Mouse (Mus musculus) T-helper 1 cell (primary cell): ENCODE data around the gene Mark4.

ENCODE experiments used
- in situ Hi-C: fragments of 300-600 bp; cut with MboI, MseI; formaldehyde crosslinking; loops from one replicate; pipeline ENCODE4 v1.15.1; 2025; ENCODE audit warnings: high pct_unique_total_duplicates

Mark4 gene

DNA sequence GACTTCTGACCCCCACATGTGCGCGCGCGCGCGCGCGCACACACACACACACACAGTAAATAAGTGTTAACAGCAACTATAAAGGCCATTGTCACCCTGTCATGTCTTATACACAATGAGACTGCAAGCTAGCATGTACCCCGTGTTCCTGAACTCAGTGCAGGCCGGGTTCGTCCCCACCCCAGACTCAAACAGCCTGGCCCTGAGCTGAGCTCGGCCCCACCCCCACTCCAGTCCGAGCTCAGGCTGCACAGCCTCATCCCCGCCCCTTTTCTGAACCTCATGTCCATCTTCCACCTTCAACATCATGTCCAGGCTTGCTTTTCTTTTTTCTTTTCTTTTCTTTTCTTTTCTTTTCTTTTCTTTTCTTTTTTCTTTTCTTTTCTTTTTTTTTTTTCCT, 11.7 kb upstream of the Mark4 start:
- in situ Hi-C loops: no loop called here

DNA sequence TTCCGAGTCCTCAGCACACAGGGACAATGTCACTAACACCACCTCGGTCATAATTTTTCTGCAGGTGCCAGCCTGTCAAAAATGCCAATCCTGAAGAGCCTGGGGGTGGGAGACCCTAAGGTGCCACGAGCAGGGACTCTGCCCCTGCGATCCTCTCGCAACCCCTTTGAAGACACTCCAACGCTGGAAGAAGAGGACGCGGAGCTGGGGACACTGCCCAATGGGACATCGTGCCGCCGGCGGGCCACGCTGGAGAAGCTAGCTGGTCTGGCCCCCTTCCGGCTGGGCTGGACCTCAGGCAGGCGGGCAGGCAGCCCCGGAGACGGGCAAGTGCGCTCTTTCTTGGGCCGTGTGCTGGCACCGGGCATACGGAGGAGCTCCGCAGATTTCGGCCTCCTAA, 10.8 kb upstream of the Mark4 start:
- in situ Hi-C loops: no loop called here

DNA sequence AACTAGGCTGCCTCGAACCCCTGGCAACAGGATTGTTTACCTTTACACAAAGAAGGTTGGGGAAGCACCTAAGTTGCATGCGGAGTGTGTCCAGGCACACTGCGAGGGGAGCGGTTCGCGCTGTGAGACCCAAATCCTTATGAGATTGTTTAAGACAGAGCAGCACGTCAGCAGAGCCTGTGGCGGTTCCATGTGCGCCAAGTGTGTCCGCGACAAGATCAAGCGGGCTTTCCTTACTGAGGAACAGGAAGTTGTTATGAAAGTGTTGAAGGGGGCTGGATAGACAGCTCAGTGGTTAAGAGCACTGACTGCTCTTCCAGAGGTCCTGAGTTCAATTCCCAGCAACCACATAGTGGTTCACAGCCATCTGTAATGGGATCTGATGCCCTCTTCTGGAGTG, 9.7 kb upstream of the Mark4 start:
- in situ Hi-C loops: no loop called here

DNA sequence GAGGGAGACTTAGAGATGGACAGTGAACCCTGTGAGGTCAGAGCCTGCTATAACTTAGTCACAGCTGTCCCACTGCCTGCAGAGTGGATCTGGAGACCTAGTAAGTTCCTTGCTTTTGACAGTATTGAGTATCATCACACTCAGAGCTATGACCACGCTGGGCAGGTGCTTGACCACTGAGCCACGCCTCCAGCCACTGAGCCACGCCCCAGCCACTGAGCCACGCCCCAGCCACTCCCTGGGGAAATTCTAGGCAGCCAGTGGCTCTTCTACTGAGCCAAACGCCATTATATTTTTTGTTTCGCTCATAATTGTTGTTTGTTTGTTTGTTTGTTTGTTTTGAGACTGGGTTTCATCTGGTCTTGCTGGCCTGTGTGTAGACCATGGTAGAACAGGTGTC, 9.0 kb upstream of the Mark4 start:
- in situ Hi-C loops: no loop called here

DNA sequence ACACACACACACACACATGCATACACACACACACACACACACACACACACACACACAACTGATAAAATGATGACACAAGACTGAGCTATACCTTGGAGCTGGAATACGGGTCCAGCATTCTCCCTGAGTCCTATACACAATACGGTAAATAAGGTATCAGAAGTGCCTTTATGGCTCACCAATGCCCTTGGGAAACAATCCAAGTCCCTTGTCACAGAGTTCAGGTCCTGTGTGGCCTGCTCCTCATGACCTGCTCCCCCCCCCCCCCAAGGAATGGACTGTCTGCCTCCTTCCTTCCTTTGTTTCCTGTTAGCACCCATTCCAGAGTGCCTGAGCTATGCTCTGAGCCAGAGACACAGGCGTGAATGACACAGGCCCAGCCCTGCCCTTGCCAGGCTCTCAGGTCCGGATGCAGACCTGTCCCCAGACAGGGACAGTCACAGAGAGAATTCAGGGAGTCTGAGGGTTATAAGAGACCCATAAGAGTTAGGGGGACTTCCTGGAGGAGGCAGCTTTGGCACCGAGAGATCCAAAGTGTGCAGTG, 8.1 kb upstream of the Mark4 start:
- in situ Hi-C loops: no loop called here

DNA sequence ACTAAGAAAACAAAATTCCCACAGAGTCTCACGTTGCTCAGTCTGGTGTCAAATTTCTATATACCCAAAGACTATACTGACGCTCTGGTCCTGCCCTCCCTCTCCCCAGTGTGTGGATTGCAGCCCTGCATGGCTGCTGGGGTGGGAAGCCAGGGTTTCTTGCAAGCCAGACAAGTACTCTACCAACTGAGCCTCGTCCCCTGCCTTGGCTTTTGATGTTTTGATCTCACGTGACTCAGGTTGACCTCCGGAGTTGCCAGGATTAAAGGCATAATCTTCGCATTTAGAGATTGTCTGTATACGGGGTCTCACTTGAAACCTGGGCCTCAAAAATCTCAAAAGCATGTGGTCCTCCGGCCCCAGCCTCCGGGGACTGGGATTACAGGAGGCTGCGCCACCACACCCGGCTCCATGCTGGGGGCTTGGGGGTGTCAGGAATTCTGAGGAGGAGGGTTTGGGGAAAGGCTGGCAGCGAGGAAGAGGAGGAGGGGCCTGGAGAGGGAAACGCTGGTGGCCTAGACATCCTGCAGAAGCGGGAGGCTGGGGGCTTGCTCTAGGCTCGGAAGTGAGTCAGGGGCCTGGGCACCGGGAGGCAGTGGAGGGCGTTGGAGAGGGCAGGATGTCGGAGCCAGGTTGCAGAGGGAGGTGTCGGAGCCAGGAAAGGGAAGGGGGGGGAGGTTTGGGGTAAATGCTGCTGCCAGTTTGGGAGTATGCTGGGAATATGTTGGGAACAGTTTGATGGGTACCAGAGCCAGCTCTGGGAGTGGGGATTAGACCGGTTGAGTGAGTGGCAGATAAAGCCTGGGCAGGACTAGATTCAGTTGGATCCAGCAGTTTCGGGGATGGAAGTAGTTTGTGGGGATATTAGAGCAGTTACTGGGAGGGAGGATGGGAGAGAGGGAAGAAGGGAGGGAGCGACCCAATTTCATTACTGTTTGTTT, 6.0 kb upstream of the Mark4 start:
- in situ Hi-C loops: no loop called here

DNA sequence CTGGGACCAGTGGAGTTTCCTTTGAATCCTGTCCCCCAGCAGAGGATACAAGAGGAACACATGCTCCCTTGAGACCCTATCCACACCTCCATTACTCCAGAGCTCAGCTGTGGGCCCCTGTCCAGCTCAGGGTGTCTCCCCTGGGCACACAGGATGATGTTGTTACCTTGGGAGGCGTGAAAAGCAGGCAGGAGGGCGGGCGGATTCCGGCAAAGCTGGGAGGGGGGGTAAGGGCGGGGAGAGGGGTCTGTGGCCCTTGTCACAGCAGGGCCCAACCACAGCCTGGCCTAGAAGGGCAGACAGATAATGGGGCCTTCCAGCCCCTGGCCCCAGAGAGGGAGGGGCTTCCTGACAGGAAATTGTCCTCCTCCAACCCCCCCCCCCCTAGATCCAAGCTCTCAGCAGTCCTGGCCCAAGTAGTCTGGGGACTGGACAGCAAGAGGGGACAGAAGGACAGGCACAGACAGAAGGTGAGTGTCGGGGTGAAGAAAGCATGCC, 4.3 kb upstream of the Mark4 start, which contains the start of gene Exoc3l2:
Gene Exoc3l2 (plus strand): TSS at position 448 of the 498 bp plus-strand sequence.
- in situ Hi-C loops: no loop called here

DNA sequence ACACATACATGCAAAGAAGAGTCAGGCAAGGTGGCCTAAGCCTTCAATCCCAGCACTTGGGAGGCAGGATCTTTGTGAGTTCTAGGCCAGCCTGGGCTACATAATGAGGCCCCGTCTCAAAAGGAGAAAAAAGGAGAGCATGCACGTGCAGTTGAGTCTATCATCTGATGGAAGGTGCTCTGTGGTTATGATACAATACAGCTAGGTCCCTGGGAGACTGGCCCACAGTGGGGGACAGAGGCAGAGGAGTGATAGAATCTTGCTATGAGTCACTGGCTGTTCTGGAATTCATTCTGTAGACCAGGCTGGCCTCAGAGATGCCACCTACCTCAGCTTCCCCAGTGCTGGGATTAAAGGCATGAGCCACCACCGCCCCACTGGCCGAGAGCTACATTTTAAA, 3.8 kb upstream of the Mark4 start:
- in situ Hi-C loops: no loop called here

DNA sequence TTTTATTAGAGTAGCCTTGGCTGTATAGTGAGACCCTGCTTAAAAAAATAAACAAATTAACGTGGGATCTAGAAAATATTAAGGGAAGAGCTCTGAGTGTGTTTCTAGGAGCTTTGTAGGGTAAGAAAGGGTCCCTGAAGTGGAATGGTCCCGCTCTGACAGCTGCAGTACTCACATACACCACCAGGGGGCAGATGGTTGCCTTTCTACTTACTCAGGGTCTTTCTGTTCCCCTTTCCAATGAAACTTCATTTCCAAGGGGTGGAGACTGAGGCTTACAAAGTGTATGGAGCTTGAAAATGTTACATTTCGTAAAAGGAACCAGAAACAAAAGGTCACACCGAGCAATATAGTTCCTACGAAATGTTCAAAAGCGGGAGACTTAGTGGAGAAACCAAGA, 2.9 kb upstream of the Mark4 start:
- in situ Hi-C loops: no loop called here

DNA sequence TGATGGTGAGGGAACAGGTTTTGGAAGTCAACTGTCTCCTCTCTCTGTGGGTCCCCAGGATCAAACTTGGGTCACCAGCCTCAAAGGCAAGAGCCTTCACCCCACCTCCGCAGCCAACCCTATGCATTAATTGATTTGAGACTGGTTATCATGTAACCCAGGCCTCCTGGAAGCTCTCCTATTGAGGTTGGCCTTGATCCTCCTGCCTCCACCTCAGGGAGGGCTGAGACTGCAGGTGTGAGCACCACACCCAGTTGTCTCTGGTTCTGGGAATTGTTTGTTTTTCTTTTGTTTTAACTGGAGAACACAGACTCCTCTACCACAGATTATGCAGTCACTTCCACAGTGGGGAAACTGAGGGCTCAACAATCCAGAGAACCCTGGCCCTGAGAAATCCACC, 1.9 kb upstream of the Mark4 start:
- in situ Hi-C loops: no loop called here

DNA sequence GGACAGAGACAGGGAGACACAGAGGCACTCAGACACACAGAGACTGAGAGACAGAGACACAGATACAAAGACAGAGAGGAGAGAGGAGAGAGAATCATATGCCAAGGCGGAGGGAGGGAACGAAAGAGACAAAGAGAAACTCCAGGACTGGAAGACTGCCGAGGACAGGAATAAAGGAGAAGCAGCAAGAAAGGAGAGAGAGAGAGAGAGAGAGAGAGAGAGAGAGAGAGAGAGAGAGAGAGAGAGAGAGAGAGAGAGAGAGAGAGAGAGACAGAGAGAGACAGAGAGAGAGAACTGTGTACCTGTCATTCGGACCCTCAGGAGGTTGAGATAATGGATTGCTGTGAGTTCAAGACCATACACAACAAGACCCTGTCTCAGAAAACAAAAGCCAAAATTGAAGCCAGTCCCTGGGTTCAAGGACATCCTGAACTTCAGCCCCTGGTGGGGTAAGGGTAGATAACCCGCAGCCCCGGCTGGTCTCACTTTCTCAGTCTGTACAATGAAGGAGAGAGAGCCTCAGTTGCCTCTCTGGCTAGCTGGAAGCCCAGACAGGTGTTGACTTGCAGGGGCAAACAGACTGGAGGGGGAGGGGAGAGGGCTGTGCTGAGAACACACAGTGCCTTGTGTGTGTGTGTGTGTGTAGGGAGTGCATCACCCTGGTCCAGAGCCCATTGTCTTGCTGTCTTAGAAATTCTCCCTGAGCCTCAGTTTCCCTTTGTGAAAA, 686 bp upstream of the Mark4 start:
- in situ Hi-C loops: no loop called here

DNA sequence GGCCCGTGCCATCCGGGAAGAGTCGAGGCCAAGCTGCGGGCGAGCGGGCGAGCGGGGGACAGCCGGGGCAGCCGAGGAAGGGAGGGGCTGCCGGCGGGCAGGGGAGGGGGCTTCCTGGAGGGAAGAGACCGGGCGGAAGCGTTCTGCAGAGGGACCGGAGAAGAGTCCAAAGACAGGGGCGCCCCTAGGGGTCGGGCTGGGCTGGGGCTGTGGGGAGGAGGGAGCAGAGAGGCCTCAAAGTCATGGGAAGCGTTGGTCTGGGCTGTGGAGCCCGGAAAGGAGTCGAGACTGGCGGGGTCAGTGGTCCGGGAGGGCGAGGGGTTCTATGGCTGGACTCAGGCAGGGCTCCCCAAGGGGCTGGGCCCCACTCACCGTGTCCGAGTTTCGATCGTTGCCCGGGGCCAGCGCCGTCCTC, 542 bp downstream of the Mark4 start:
- in situ Hi-C loops: no loop called here

DNA sequence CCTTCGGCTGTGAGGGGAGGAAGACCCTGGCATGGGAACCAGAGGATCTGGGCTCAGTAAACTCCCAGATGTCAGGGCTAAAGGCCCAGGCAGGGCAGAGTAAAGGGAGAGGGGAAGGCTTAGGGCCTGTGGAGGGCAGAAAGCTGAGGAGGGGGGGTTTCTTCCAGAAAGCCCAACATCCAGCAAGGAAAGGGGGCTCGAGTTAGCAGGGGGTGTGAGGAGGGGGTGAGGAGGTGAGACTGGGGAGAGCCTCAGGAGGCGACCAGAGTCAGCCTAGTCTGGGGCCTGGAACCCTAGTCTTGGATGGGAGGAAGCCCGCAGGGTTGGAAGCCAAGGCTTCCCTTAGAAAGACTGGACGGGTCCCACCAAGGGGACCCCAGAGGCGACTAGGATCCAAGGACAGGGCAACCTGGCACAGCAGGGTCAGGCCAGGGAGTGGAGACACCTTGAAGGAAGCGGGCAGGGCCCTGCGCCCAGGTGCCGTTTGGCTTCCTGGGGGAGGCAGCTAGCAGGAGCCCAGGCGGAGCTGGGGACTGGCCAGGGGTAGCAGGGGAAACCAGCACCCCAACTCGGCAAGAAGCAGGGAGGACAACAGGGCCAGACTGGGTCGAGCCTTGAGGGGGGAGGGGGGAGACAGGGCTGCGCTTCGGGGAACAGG, 1.1 kb downstream of the Mark4 start:
- in situ Hi-C loops: no loop called here

DNA sequence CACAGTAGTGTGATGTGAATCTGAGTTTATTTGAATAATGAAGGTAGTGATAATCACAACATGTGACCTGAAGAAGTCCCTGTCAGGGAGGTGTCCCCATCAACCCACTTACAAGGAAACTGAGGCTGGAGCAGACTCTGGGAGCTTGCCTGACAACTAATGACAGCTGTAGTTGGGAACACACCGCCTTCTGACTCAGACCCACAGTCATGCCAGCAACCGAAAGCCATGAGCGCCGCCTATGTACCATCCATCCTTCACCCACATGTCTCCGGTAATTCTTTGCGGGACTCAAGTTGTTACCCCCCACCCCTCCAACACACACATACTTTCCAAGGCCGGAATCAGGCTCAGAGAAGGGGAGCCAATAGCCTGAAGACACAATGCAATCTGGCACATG, 2.0 kb downstream of the Mark4 start:
- in situ Hi-C loops: no loop called here

DNA sequence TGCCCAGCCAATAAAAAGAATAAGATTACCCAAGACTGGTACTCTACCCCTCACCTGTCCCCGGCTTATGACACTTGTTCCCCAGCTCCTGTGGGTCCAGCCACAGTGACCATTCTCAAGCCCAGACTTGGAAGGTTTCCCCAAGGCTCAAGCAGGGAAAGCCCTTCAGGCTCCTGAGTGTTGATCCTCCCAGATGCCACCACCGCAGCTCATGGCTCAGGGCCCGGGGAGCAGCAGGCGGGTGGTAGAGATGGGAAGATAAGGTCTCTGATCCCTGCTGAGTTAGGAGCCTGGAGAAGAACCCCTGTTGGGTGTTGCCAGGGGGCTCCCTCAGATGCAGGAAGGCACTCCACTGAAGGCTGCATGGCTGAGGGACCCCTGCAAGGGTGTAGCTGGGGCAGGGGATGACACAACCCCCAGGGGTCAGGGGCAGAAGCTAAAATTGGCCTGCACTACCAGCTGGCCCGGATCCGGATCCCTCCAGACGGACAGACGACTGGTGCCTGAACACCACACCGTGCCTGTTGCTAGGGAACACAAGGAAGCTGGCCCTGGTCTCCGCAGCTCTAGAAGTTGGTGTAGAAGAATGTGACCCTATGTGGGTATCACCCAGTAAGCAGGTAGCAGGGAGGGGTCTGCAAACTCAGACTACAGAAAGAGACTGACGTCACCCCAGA, 2.7 kb downstream of the Mark4 start:
- in situ Hi-C loops: no loop called here

DNA sequence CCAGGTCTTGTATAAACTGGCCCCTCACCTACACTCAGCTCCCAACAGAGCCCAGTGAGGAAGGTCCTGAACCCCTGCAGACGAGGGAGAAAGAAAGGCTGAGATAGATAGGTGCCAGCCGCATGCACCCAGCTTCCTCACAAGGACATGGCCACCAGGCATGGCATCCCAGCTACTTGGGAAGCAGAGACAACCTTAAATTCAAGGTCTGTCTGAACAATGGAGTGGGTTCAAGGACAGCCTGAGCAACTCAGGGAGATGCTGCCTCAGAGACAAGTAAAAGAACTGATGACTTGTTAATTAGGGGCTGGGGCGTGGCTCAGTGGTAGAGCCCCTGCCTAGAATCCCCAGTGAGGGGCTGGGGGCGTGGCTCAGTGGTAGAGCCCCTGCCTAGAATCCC, 3.4 kb downstream of the Mark4 start:
- in situ Hi-C loops: no loop called here

DNA sequence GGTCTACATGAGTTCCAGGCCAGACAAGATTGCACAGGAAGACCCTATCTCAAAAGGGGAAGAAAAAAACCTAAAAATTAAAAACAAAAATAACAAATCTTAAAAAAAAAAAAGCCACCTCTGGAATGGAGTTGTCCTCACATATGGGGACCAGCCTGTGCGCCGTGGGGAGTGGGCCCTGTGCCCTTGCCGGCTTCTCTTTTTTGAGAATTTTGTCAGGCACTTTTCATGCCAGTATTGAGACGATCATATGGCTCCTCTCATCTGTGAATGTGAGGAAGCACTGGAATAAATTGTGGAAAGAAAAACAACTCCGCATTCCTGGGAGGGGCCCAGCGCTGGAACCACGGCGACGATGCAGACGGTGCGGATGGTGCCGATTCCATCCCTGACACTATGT, 9.5 kb downstream of the Mark4 start:
- in situ Hi-C loops: no loop called here

DNA sequence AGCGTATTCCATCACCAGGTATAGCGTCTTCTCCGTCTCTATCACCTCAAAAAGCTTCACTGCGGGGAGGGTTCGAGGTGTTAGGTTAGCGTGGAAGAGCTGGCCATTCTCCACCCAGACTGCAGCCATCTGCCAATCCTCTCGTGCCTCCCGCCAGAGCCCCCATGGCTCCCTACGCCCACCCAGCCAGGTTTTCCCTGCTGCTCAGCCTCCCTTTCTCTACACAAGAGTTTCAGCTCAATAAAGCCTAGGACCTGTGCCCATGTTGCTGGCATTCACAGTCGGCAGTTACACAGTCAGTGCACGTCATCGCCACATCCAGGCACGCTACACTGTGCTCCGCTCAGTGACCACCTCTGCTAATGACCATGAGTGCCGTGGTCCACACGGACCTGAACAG, 10.9 kb downstream of the Mark4 start:
- in situ Hi-C loops: no loop called here

DNA sequence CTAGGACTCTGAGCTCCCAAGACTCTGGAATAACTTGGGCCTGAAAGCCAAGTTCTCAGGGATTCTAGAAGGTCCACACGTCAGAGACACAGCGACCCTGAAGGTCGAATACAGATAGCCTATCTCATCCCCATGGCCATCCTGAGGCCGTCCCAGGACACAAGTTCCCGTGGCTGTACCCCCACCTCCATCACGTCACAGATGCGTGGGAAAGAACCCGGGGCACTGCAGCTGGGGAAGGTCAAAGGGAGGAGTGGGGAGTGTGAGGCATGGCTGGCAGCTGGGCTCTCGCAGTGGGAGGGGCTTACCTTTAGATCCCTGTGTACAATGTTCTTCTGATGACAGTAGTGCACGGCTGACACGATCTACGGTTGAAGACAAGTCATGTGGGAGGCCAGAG, 13.8 kb downstream of the Mark4 start:
- in situ Hi-C loops: no loop called here

DNA sequence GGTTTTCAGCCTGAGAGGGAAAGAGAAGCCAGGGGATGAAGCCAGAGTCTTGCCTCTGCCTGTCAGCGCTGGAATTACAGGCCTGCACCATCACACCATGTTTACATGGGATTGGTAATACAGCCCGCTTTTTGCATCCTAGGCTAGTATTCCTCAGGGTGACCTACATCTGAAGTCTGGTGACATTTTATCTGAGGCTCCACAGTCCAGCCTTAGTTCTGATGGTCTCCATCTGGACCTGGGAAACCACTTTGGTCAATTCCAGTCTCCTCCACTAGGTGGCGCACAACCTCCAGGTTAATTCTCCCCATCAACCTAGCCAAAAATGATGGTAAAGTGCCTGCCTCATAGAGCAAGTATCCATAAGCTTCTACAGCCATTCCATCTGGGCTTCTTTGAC, 15.3 kb downstream of the Mark4 start:
- in situ Hi-C loops: no loop called here

DNA sequence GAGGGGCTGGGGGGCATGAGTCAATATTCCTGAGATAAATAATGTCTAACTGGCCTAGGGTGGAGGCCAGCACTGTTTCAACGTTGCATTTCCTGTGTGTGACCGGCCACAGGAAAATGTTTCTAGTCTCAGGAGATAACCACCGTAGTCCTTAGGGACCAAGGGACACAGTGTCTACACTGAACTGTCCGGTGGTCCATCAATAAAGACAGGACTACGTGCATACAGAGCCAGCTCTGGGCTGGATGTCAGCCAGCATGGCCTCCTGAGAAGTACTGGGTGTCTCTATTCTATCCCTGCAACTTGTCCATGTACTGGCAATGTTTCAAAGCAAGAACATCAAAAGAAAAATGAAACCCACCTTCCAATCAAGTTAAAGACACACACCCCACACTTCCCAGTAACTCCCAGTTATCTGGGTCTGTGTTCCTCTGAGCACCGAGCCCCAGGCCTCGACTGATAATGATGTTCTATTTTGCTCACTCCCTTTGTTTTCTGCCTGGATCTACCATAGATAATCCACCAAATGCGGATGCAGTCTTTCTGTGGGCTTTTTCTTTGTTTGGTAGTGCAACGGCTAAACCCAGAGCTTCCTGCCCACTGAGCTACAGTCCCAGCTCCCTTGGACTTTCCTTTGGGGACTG, 17.1 kb downstream of the Mark4 start:
- in situ Hi-C loops: no loop called here
